Mouse (Mus musculus) intestine, embryonic 16.5 days (tissue): Measurements from ENCODE around the gene Smyd5. TPM values are rescaled to one million over a fixed set of nuclear protein-coding genes. Genes with fewer than 3 reads are reported as not detected.
A peak's percentile ranks its signal among the peaks of the same experiment; 100 is the strongest.

Experiments
- ATAC-seq: fragments of 200-750 bp; cut with Nextera tagmentation; 2 replicates; pipeline ENCODE4 v1.8.0; 2017; ENCODE audit warnings: moderate TSS enrichment, moderate library complexity
- H3K27ac ChIP-seq: fragments of 300-500 bp; sonication (generic); 2 replicates; pipeline ENCODE4 v1.5.1; 2014; ENCODE audit warnings: mild to moderate bottlenecking, low read length
- H3K27me3 ChIP-seq: fragments of 300-500 bp; sonication (generic); replicated peaks from 2 replicates; pipeline ENCODE4 v1.6.1; 2014; ENCODE audit warnings: low read length, control low read depth, mixed read lengths; ENCODE audit not compliant: control insufficient read depth, insufficient read depth
- H3K36me3 ChIP-seq: fragments of 300-500 bp; sonication (generic); 2 replicates; pipeline ENCODE4 v1.6.1; 2014; ENCODE audit warnings: low read length, control low read depth; ENCODE audit not compliant: control insufficient read depth, insufficient read depth
- H3K4me1 ChIP-seq: fragments of 300-500 bp; sonication (generic); 2 replicates; pipeline ENCODE4 v1.6.1; 2014; ENCODE audit warnings: low read length, control low read depth, mixed read lengths; ENCODE audit not compliant: control insufficient read depth, insufficient read depth
- H3K4me2 ChIP-seq: fragments of 300-500 bp; sonication (generic); 2 replicates; pipeline ENCODE4 v1.6.1; 2014; ENCODE audit warnings: low read depth, low read length, control low read depth
- H3K4me3 ChIP-seq: fragments of 300-500 bp; sonication (generic); 2 replicates; pipeline ENCODE4 v1.5.1; 2014; ENCODE audit warnings: mild to moderate bottlenecking, low read length
- H3K9ac ChIP-seq: fragments of 300-500 bp; sonication (generic); 2 replicates; pipeline ENCODE4 v1.6.1; 2014; ENCODE audit warnings: low read depth, low read length
- H3K9me3 ChIP-seq: fragments of 300-500 bp; sonication (generic); 2 replicates; pipeline ENCODE4 v1.6.1; 2016; ENCODE audit warnings: low read length, control low read depth; ENCODE audit not compliant: control insufficient read depth
- WGBS: fragments of 180-500 bp; shearing (Covaris S2); extraction: QIAGEN DNeasy Blood & Tissue Kit; methylation state at CpG from one replicate; pipeline ENCODE4 v1.1.7; 2014; 5-methylcytosine and 5-hydroxymethylcytosine counted together
- polyA plus RNA-seq: library from polyadenylated mRNA; unstranded; fragments of >200 nt; fragmentation: Nextera tagmentation; extraction: Ambion mirVana; gene quantifications from 2 replicates; pipeline ENCODE4 v1.2.1, GENCODE M21; 2015

Smyd5 gene
- polyA plus RNA-seq, 1 experiment from 2014 or later, result 52.5 TPM

DNA sequence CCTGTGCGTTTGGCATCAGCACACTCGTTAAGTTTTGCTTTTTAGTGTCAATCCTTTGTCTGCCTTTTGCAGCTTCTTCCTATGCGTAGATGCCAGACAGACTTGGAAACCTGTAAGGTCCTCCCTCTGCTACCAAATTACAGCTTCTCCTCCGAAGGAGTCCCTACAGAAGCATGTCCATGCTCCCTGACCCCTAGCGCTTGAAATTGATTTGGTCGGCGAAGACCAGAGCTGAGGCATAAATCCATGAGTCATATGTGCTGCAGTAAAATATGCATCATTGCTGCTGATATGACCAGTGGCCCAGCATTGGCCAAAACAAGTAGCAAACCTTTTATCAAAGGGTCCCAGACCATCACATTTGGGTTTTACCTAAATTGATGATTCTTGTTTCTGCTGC, 21.0 kb downstream of the Smyd5 start:
- peak overlapping the region; percentile 55 for H3K4me3 ChIP-seq
- WGBS, result 5% methylated on average over 7 of the region's 7 CpGs
- H3K9me3 ChIP-seq, result no peaks in the 10 kb centered on the region
- ATAC-seq, result no peak
- H3K4me2 ChIP-seq, result peak overlapping the region; percentile 73
- H3K36me3 ChIP-seq, result no peaks in the 10 kb centered on the region
- H3K27me3 ChIP-seq, result no peaks in the 10 kb centered on the region
- peak overlapping the region; percentile 81 for H3K9ac ChIP-seq
- no peak overlapping the region for H3K27ac ChIP-seq
- peaks cover 33% of the 10 kb centered on the region for H3K4me1 ChIP-seq

DNA sequence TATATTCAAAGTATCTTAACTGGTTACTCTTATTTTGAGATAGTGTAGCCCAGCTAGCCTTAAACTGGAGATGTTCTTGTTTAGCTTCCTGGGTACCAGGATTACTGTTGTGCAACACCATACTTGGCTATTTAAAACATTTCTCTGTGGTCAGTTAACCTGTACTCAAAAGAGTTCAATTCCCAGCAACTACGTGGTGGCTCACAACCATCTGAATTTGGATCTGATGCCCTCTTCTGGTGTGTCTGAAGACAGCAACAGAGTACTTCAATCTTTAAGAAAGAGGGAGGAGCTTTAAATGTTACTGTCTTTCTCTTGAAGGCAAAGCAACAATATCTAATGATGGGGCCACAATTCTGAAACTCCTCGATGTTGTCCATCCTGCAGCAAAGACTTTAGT, 27.8 kb downstream of the Smyd5 start:
- Histone ChIP-seq H3K4me3 (no peak overlapping the region), H3K9ac (no peak overlapping the region), H3K4me2 (no peak overlapping the region), H3K9me3 (no peaks in the 10 kb centered on the region), H3K4me1 (peaks cover 15% of the 10 kb centered on the region), H3K36me3 (peaks cover 15% of the 10 kb centered on the region), H3K27me3 (no peaks in the 10 kb centered on the region), H3K27ac (no peak overlapping the region)
- ATAC-seq, result no peak
- WGBS, result 92% methylated on average over 2 of the region's 2 CpGs

DNA sequence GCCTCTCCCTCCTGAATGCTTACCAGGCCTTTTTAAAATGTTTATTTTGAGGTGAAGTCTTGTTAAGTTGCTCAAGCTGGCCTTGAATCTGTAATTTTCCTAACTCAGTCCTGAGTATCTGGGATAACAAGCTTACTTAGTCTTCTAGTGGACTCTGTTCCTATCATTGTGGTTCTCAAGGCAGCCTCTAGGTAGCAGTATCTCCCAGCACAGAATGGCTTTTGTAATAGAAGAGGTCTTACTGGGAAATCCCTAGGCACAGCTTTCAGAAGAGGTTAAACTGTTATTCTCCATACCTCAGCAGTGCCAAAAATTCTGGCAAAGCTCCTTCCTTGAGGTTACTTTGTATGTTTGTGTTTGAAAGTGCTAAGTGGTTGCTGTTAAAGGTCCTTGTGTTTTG, 33.6 kb downstream of the Smyd5 start:
- ATAC-seq, result no peak
- no peak overlapping the region for H3K4me2 ChIP-seq
- no peaks in the 10 kb centered on the region for H3K27me3 ChIP-seq
- no peaks in the 10 kb centered on the region for H3K9me3 ChIP-seq
- H3K9ac ChIP-seq, result no peak overlapping the region
- peaks cover 34% of the 10 kb centered on the region for H3K36me3 ChIP-seq
- no peak overlapping the region for H3K27ac ChIP-seq
- no peaks in the 10 kb centered on the region for H3K4me1 ChIP-seq
- no peak overlapping the region for H3K4me3 ChIP-seq

DNA sequence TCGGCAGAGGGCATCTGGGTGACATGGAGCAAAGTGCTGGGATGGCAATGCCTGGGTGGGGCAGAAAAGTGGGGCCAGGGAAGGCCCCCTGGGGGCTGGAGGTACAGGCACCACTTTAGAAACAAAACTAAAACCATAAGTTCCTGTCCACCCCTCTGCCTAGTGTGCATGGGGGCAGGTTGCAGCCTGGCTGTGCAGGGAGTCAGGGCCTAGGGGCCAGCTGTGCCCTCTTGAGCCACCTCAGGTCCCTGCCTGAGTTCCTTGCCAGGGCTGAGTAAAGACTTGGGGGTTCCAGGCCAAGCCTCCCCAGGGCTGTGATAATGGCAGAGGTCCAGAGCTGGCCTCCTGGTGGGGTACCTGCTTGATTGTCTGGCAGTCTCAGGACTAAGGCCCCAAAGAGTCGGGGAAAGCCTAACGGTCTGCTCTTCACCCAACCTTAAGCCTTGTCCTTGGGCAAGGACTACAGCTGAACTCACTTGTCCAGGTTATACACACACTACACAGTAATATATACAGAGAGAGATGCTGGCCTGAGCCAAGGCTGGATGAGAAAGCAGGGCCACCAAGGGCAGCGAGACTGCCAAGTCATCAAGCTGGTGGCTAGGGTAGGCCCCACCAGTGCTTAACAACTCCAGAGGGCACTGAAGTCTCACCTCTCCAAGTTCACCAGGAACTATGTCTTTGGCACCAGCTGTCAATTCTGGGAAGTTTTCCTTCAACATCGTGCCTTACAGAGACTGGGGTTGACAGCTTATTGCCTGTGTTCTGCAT, 38.1 kb downstream of the Smyd5 start:
- H3K4me2 ChIP-seq, result no peak overlapping the region
- H3K27me3 ChIP-seq, result no peaks in the 10 kb centered on the region
- no peak overlapping the region for H3K9ac ChIP-seq
- no peaks in the 10 kb centered on the region for H3K9me3 ChIP-seq
- peak; percentile 36; the same call in 1 of the 2 replicates for ATAC-seq
- no peak overlapping the region for H3K4me3 ChIP-seq
- H3K36me3 ChIP-seq, result peaks cover 20% of the 10 kb centered on the region
- WGBS, result 76% methylated on average over 5 of the region's 5 CpGs
- H3K4me1 ChIP-seq, result no peaks in the 10 kb centered on the region
- H3K27ac ChIP-seq, result no peak overlapping the region

DNA sequence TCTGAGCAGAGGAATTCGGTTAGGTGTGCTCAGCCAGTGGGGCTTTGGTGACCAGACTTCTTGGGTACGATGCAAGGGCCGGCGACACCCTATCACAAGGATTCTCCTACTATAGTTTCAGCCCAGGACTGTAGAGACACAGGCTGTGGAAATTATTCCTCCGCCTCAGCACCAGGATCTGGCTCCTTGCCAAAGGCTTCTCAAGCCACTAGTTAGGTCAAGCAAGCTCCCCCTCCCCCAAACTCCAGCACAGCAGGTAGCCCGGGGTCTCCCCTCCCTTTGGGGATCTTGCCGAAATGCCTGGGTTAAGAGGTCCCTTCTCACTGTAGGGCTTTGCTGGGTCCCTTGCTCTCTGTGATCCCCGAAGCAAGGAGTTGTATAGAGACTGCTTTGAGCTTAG, 40.2 kb downstream of the Smyd5 start:
- no peak for ATAC-seq
- no peak overlapping the region for H3K9ac ChIP-seq
- H3K27ac ChIP-seq, result no peak overlapping the region
- no peak overlapping the region for H3K4me2 ChIP-seq
- H3K27me3 ChIP-seq, result no peaks in the 10 kb centered on the region
- 63% methylated on average over 8 of the region's 8 CpGs for WGBS
- no peaks in the 10 kb centered on the region for H3K4me1 ChIP-seq
- no peaks in the 10 kb centered on the region for H3K9me3 ChIP-seq
- H3K36me3 ChIP-seq, result peaks cover 8% of the 10 kb centered on the region
- no peak overlapping the region for H3K4me3 ChIP-seq

DNA sequence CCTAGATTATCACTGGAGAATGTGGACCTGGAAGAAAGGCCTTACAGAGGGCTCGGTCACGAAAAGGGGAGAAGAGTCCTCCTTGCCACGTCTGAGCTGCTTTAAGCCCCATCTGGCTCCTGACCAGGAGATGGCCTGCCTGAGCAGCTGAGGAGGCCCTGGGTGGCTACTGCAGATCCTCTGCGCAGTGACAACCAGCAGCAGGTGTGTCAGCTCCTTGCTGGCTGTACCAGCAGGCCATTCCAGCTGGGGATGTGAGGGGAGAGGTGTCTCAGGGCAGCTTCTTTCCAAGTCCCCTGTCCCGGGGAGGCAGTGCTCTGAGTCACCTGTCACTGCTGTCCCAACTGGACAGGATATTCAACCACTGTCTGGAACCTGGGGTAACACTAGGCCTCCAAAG, 40.8 kb downstream of the Smyd5 start:
- peaks cover under 1% of the 10 kb centered on the region; the same call in 1 of the 2 replicates for H3K27me3 ChIP-seq
- no peaks in the 10 kb centered on the region for H3K9me3 ChIP-seq
- no peaks in the 10 kb centered on the region for H3K4me1 ChIP-seq
- 51% methylated on average over 5 of the region's 5 CpGs for WGBS
- no peak for ATAC-seq
- no peak overlapping the region for H3K4me3 ChIP-seq
- H3K27ac ChIP-seq, result no peak overlapping the region
- H3K4me2 ChIP-seq, result no peak overlapping the region
- peaks cover 5% of the 10 kb centered on the region for H3K36me3 ChIP-seq
- no peak overlapping the region for H3K9ac ChIP-seq

- WGBS, result 80% methylated on average over 3 of the region's 3 CpGs
- Histone ChIP-seq H3K27ac (no peak overlapping the region), H3K4me2 (no peak overlapping the region), H3K4me3 (no peak overlapping the region), H3K9ac (no peak overlapping the region), H3K36me3 (no peaks in the 10 kb centered on the region), H3K27me3 (peaks cover 8% of the 10 kb centered on the region; the same call in 1 of the 2 replicates), H3K4me1 (no peaks in the 10 kb centered on the region), H3K9me3 (no peaks in the 10 kb centered on the region)
- ATAC-seq, result no peak
Measured at GRCm38 (mm10) chr6:85475581-85475980, 43.8 kb downstream of the Smyd5 start.

DNA sequence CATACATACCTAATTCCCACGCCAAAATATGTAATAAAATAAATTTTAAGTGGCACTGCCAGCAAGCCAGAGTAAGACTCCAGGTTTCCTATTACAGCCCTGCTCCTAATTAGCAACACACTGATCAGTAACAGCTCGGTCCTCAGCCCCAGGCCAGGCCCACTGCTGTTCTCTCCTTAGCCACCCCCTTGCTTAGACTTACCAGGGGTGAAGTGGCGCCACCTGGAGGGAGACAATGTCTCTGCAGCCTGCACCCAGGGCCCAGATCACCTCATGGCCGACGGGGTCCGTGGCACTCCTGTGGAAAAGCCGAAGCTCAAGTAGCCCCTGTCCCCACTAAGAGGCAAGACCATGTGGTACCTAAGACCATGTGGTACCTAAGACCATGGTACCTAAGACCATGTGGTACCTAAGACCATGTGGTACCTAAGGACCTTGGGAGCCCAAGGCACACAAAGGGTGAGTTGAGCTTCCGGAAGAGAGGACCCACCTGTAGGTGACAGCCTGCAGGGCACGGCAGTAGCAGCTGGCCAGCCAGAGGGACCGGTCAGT, 45.7 kb downstream of the Smyd5 start:
- H3K36me3 ChIP-seq, result no peaks in the 10 kb centered on the region
- no peaks in the 10 kb centered on the region for H3K9me3 ChIP-seq
- no peak overlapping the region for H3K4me2 ChIP-seq
- H3K9ac ChIP-seq, result no peak overlapping the region
- H3K4me1 ChIP-seq, result no peaks in the 10 kb centered on the region
- peaks cover 13% of the 10 kb centered on the region; the same call in 1 of the 2 replicates for H3K27me3 ChIP-seq
- ATAC-seq, result no peak
- H3K4me3 ChIP-seq, result no peak overlapping the region
- WGBS, result 31% methylated on average over 10 of the region's 10 CpGs
- no peak overlapping the region for H3K27ac ChIP-seq

- H3K4me1 ChIP-seq, result no peaks in the 10 kb centered on the region
- 38% methylated on average over 14 of the region's 14 CpGs for WGBS
- no peaks in the 10 kb centered on the region for H3K9me3 ChIP-seq
- no peak overlapping the region for H3K4me2 ChIP-seq
- ATAC-seq, result no peak
- H3K27me3 ChIP-seq, result peaks cover 15% of the 10 kb centered on the region; the same call in 1 of the 2 replicates
- no peak overlapping the region for H3K9ac ChIP-seq
- no peak overlapping the region for H3K4me3 ChIP-seq
- H3K36me3 ChIP-seq, result no peaks in the 10 kb centered on the region
- H3K27ac ChIP-seq, result no peak overlapping the region
Measured at GRCm38 (mm10) chr6:85478416-85478815, 46.6 kb downstream of the Smyd5 start.
